24 mouse cellular contexts compared by ENCODE assay signal in the genomic region with DNA sequence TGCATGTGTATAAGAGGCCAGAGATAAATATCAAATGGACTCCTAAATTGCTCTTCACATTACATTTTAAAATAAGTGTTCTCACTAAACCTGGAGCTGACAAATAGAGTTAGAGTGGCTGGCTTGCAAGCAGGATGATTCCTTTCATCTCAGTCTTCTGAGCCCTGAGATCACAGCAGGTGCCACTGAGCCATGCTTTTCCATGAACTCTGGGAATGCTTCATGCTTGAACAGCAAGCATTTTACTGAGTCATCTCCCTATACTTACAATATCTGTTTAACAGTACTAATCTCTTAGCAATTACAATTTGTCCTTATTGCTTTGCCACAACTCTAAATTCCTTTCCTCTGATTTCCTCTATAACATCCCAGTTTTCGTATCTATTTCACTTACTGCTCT.
"Had no signal": no experiment of that assay in that cellular context is flagged by ENCODE, and none has a peak within 500 bp of the region (broad histone marks: within the 10 kb centered on the region; RNA-seq: fewer than 3 reads in every experiment).

No protein-coding gene starts in this region.

- DNase-seq: left cerebral cortex, postnatal 4 days; liver; liver, embryonic 13.5 days; liver, postnatal 0 days; lung, adult 18-20 months; lung, adult 2 months; lung, embryonic 14.5 days; lung, postnatal 10 days; lung, postnatal 14 days; lung, postnatal 36 days; lung, postnatal 4 days; midbrain, embryonic 14.5 days had no signal

- ATAC-seq: liver, embryonic 12.5 days; liver, postnatal 0 days; lung, postnatal 0 days; midbrain, embryonic 13.5 days; midbrain, embryonic 15.5 days; midbrain, embryonic 16.5 days had no signal

- H3K27me3 ChIP-seq: limb, embryonic 12.5 days; limb, embryonic 13.5 days; limb, embryonic 15.5 days; liver, embryonic 12.5 days; liver, embryonic 13.5 days; liver, embryonic 15.5 days; lung, embryonic 15.5 days; megakaryocyte, embryonic 14.5 days; midbrain, embryonic 12.5 days; midbrain, embryonic 13.5 days; midbrain, embryonic 15.5 days had no signal
